Mouse (Mus musculus): Measurements from ENCODE around the gene Slc4a3. TPM values are rescaled to one million over a fixed set of nuclear protein-coding genes. Genes with fewer than 3 reads are reported as not detected.

Gene Slc4a3
- total and polyA plus RNA-seq, 2 experiments from 2014 or later, result 111 to 172 TPM

DNA sequence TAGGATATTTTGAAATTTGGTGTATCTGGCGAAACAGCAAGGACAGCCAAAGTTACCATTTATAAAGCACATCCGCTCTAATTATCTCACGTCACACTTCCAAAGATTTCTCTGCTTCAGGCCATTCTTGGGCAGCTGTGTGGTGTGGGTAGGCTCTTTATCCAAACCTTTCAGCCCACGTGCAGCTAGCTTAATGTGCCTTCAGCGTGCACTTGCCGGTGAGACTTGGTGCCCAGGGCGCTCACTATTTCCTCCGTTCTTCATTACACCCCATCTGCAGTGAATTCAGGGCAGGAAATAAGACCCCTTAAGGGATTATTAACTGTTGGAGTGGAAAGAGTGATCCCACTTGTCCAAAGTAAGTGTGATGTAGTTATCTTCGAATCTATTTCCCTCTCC lies 63.2 kb downstream of the Slc4a3 start:
- Histone ChIP-seq H3K4me2 (ENCODE audit: low read depth, low read length, poor library complexity, severe bottlenecking) (no peak overlapping the region), H3K4me3 (ENCODE audit: low read depth, low read length) (no peak overlapping the region), H3K9ac (replicated peaks; ENCODE audit: low read length, poor library complexity, severe bottlenecking) (no peak overlapping the region), H3K27me3 (ENCODE audit: insufficient read depth, low read length) (no peaks in the 10 kb centered on the region), H3K4me1 (ENCODE audit: insufficient read depth, low read length) (no peaks in the 10 kb centered on the region), H3K27ac (ENCODE audit: low read depth, low read length) (no peak overlapping the region), H3K36me3 (ENCODE audit: insufficient read depth, low read length) (no peaks in the 10 kb centered on the region), H3K9me3 (ENCODE audit: low read length) (no peaks in the 10 kb centered on the region)
- no peak for DNase-seq (ENCODE audit: low spot score)
- WGBS, result 70% methylated on average over 9 of the region's 9 CpGs
- TF ChIP-seq CTCF (IDR thresholded peaks at IDR 0.05), result no peak
- ATAC-seq (ENCODE audit: low FRiP score), result no peak

DNA sequence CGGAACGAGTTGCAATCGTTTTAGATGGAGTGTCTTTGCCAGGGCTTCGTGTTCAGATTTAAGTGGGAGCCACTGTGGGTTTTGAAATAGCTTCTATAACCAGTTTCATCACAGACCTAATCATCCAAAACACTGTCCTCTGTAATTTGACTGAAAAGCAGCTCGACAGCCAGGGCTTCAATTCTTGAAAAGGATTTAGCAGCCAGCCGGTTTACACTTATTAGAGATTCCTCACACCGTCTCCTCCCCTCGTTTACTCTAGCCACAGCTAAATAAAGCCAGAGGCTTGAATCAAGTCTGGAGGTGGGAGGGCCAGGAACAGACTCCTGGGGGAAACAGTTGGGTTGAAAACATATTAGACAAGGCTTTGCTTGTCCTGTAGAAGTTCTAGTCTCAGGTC lies 64.5 kb downstream of the Slc4a3 start:
- no peak for DNase-seq (ENCODE audit: low spot score)
- no peak overlapping the region for H3K27ac ChIP-seq (ENCODE audit: low read depth, low read length)
- 23% methylated on average over 8 of the region's 8 CpGs for WGBS

More for the DNA sequence above, 64.5 kb downstream of the Slc4a3 start:
- no peak overlapping the region for H3K9ac ChIP-seq (replicated peaks; ENCODE audit: low read length, poor library complexity, severe bottlenecking)
- no peaks in the 10 kb centered on the region for H3K9me3 ChIP-seq (ENCODE audit: low read length)
- TF ChIP-seq CTCF (IDR thresholded peaks at IDR 0.05), result no peak
- H3K4me1 ChIP-seq (ENCODE audit: insufficient read depth, low read length), result no peaks in the 10 kb centered on the region
- H3K36me3 ChIP-seq (ENCODE audit: insufficient read depth, low read length), result no peaks in the 10 kb centered on the region
- H3K4me3 ChIP-seq (ENCODE audit: low read depth, low read length), result no peak overlapping the region
- ATAC-seq (ENCODE audit: low FRiP score), result no peak
- H3K27me3 ChIP-seq (ENCODE audit: insufficient read depth, low read length), result no peaks in the 10 kb centered on the region
- no peak overlapping the region for H3K4me2 ChIP-seq (ENCODE audit: low read depth, low read length, poor library complexity, severe bottlenecking)

Other genes starting within 250 kb of the Slc4a3 start
- gene Dnpep, start 228.3 kb upstream of the Slc4a3 start, total RNA-seq (2014; rRNA removed), result 145 TPM in 2 replicates
- 128 and 139 TPM in 2 replicates for gene Dnpep, start 228.3 kb upstream of the Slc4a3 start, polyA plus RNA-seq (2015; fragmentation: Nextera tagmentation; extraction: Ambion mirVana)
- 1.9 and 2.6 TPM in 2 replicates for gene Des, start 185.9 kb upstream of the Slc4a3 start, total RNA-seq (2014; rRNA removed)
- gene Des, start 185.9 kb upstream of the Slc4a3 start, polyA plus RNA-seq (2015; fragmentation: Nextera tagmentation; extraction: Ambion mirVana), result 1.4 and 1.6 TPM in 2 replicates
- gene Speg, start 171.0 kb upstream of the Slc4a3 start, total RNA-seq (2014; rRNA removed), result 62.9 and 70.6 TPM in 2 replicates
- 22.0 and 23.7 TPM in 2 replicates for gene Speg, start 171.0 kb upstream of the Slc4a3 start, polyA plus RNA-seq (2015; fragmentation: Nextera tagmentation; extraction: Ambion mirVana)
- gene Gmppa, start 110.3 kb upstream of the Slc4a3 start, total RNA-seq (2014; rRNA removed), result 77.1 and 94.9 TPM in 2 replicates
- 67.4 and 76.1 TPM in 2 replicates for gene Gmppa, start 110.3 kb upstream of the Slc4a3 start, polyA plus RNA-seq (2015; fragmentation: Nextera tagmentation; extraction: Ambion mirVana)
- 180 and 188 TPM in 2 replicates for gene Asic4, start 95.8 kb upstream of the Slc4a3 start, total RNA-seq (2014; rRNA removed)
- gene Asic4, start 95.8 kb upstream of the Slc4a3 start, polyA plus RNA-seq (2015; fragmentation: Nextera tagmentation; extraction: Ambion mirVana), result 54.8 and 60.0 TPM in 2 replicates
- 125 and 132 TPM in 2 replicates for gene Chpf, start 67.0 kb upstream of the Slc4a3 start, total RNA-seq (2014; rRNA removed)
- gene Chpf, start 67.0 kb upstream of the Slc4a3 start, polyA plus RNA-seq (2015; fragmentation: Nextera tagmentation; extraction: Ambion mirVana), result 60.0 and 60.8 TPM in 2 replicates
- 52.4 and 57.8 TPM in 2 replicates for gene Tmem198, start 66.7 kb upstream of the Slc4a3 start, total RNA-seq (2014; rRNA removed)
- gene Tmem198, start 66.7 kb upstream of the Slc4a3 start, polyA plus RNA-seq (2015; fragmentation: Nextera tagmentation; extraction: Ambion mirVana), result 49.4 and 50.4 TPM in 2 replicates
- gene Obsl1, start 39.8 kb upstream of the Slc4a3 start, total RNA-seq (2014; rRNA removed), result 40.7 and 45.9 TPM in 2 replicates
- gene Obsl1, start 39.8 kb upstream of the Slc4a3 start, polyA plus RNA-seq (2015; fragmentation: Nextera tagmentation; extraction: Ambion mirVana), result 24.2 TPM in 2 replicates
- 30.9 and 33.3 TPM in 2 replicates for gene Inha, start 39.2 kb upstream of the Slc4a3 start, total RNA-seq (2014; rRNA removed)
- 22.5 and 23.2 TPM in 2 replicates for gene Inha, start 39.2 kb upstream of the Slc4a3 start, polyA plus RNA-seq (2015; fragmentation: Nextera tagmentation; extraction: Ambion mirVana)
- 28.8 and 32.7 TPM in 2 replicates for gene Stk11ip, start 24.7 kb upstream of the Slc4a3 start, total RNA-seq (2014; rRNA removed)
- 15.6 and 16.9 TPM in 2 replicates for gene Stk11ip, start 24.7 kb upstream of the Slc4a3 start, polyA plus RNA-seq (2015; fragmentation: Nextera tagmentation; extraction: Ambion mirVana)

Measured in midbrain, postnatal 0 days (tissue).